Mouse (Mus musculus) spleen, adult 2 months (tissue): Measurements from ENCODE around the gene Cep350.

Experiments used
- CTCF ChIP-seq: fragments of 200-500 bp; IDR thresholded peaks from 2 replicates; pipeline ENCODE4 v1.5.1; 2011; ENCODE audit warnings: mild to moderate bottlenecking, inconsistent platforms; ENCODE audit not compliant: insufficient read depth, insufficient read length, insufficient replicate concordance; ENCODE audit errors: extremely low read depth
- POLR2A ChIP-seq: fragments of 200-500 bp; IDR thresholded peaks from 2 replicates; pipeline ENCODE4 v1.6.1; 2011; ENCODE audit warnings: low read depth, low read length, inconsistent platforms

- TF ChIP-seq CTCF (no peak), POLR2A (no peak)
Measured at GRCm38 (mm10) chr1:155934702-155935101, 38.4 kb downstream of the Cep350 start.
